8 mouse cellular contexts compared by ENCODE assay signal in genomic region chr4:128450974-128451373, GRCm38 (mm10).
DNase-seq lines count a peak whose midpoint lies in the region; ATAC-seq and TF ChIP-seq lines count a peak whose summit lies in the region.

No protein-coding gene starts in this region.

- 48% methylated on average over 8 of the region's 8 CpGs for WGBS in embryonic facial prominence, embryonic 11.5 days
- WGBS in intestine, postnatal 0 days = 17% methylated on average over 8 of the region's 8 CpGs
- 68% methylated on average over 8 of the region's 8 CpGs for WGBS in midbrain, embryonic 11.5 days

- no peak overlapping the region for H3K27ac ChIP-seq in embryonic facial prominence, embryonic 11.5 days (replicated peaks; ENCODE audit: low read depth, low read length)
- H3K27ac ChIP-seq in intestine, postnatal 0 days (ENCODE audit: low read depth, low read length) = no peak overlapping the region
- no peak overlapping the region for H3K27ac ChIP-seq in midbrain, embryonic 11.5 days (ENCODE audit: low read depth, low read length)

- H3K9ac ChIP-seq in embryonic facial prominence, embryonic 11.5 days (replicated peaks; ENCODE audit: low read length) = no peak overlapping the region
- no peak overlapping the region for H3K9ac ChIP-seq in intestine, postnatal 0 days (ENCODE audit: low read depth, low read length)
- H3K9ac ChIP-seq in midbrain, embryonic 11.5 days (ENCODE audit: low read length) = no peak overlapping the region

- no peaks in the 10 kb centered on the region for H3K36me3 ChIP-seq in embryonic facial prominence, embryonic 11.5 days (replicated peaks; ENCODE audit: control insufficient read depth, insufficient read depth, low read depth, low read length)
- H3K36me3 ChIP-seq in intestine, postnatal 0 days (ENCODE audit: control insufficient read depth, insufficient read depth) = no peaks in the 10 kb centered on the region
- no peaks in the 10 kb centered on the region for H3K36me3 ChIP-seq in midbrain, embryonic 11.5 days (ENCODE audit: control insufficient read depth, insufficient read depth, low read length)

- H3K4me3 ChIP-seq in embryonic facial prominence, embryonic 11.5 days (ENCODE audit: low read depth, low read length) = no peak overlapping the region
- no peak overlapping the region for H3K4me3 ChIP-seq in intestine, postnatal 0 days (ENCODE audit: low read depth, low read length)
- no peak overlapping the region for H3K4me3 ChIP-seq in midbrain, embryonic 11.5 days (ENCODE audit: low read depth, low read length)

- DNase-seq in frontal cortex, postnatal 14 days (ENCODE audit: low spot score in 2 of 2) = peak; percentile 54 to 66
- DNase-seq in frontal cortex, postnatal 25 days (ENCODE audit: low spot score in 2 of 2) = no peak
- peak; percentile 74 for DNase-seq in Muller cell, postnatal 12 days (ENCODE audit: inconsistent ontology term)
- DNase-seq in embryonic facial prominence, embryonic 11.5 days (ENCODE audit: low spot score) = peak; percentile 48
- no peak for DNase-seq in midbrain, embryonic 11.5 days (ENCODE audit: low spot score, missing footprints)

- H3K4me1 ChIP-seq in embryonic facial prominence, embryonic 11.5 days (ENCODE audit: control insufficient read depth, insufficient read depth, low read length) = no peaks in the 10 kb centered on the region
- no peaks in the 10 kb centered on the region for H3K4me1 ChIP-seq in intestine, postnatal 0 days (replicated peaks; ENCODE audit: control insufficient read depth, insufficient read depth, low read length)
- H3K4me1 ChIP-seq in midbrain, embryonic 11.5 days (ENCODE audit: control insufficient read depth, insufficient read depth, low read length) = peaks cover 2% of the 10 kb centered on the region; the same call in 1 of the 2 replicates

- H3K9me3 ChIP-seq in embryonic facial prominence, embryonic 11.5 days (replicated peaks; ENCODE audit: control insufficient read depth, low read length) = no peaks in the 10 kb centered on the region
- H3K9me3 ChIP-seq in intestine, postnatal 0 days (ENCODE audit: control insufficient read depth) = no peaks in the 10 kb centered on the region
- H3K9me3 ChIP-seq in midbrain, embryonic 11.5 days (ENCODE audit: control insufficient read depth, low read length) = no peaks in the 10 kb centered on the region

- 0 out of 2 replicates have a peak, but pooled peaks have one; percentile 13 for TF ChIP-seq CTCF in intestine, postnatal 0 days (IDR thresholded peaks at IDR 0.05; ENCODE audit: low read depth)

- no peak overlapping the region for H3K4me2 ChIP-seq in embryonic facial prominence, embryonic 11.5 days (ENCODE audit: low read depth, low read length)
- no peak overlapping the region for H3K4me2 ChIP-seq in intestine, postnatal 0 days (replicated peaks; ENCODE audit: low read depth)
- no peak overlapping the region for H3K4me2 ChIP-seq in midbrain, embryonic 11.5 days

- no peak; the same call in 1 of the 2 replicates for ATAC-seq in embryonic facial prominence, embryonic 11.5 days (replicated peaks; ENCODE audit: insufficient number of reproducible peaks, low FRiP score, low TSS enrichment, low read depth)
- ATAC-seq in intestine, postnatal 0 days = no peak
- ATAC-seq in midbrain, embryonic 11.5 days (ENCODE audit: low FRiP score) = peak; percentile 73; the same call in 1 of the 2 replicates
- no peak for ATAC-seq in erythroid progenitor cell, adult 5-6 weeks (replicated peaks; ENCODE audit: low FRiP score, poor library complexity, severe bottlenecking)
- ATAC-seq in granulocyte monocyte progenitor cell, adult 5-6 weeks (replicated peaks; ENCODE audit: poor library complexity, severe bottlenecking) = no peak

- H3K27me3 ChIP-seq in embryonic facial prominence, embryonic 11.5 days (ENCODE audit: control insufficient read depth, insufficient read depth, low read length) = no peaks in the 10 kb centered on the region
- no peaks in the 10 kb centered on the region for H3K27me3 ChIP-seq in intestine, postnatal 0 days (replicated peaks; ENCODE audit: control insufficient read depth, insufficient read depth, low read length)
- H3K27me3 ChIP-seq in midbrain, embryonic 11.5 days (ENCODE audit: control insufficient read depth, insufficient read depth, low read length) = no peaks in the 10 kb centered on the region

Comparison
In these comparisons a context has a peak if more than half of its experiments do, and no peak if none do; other contexts are left out.
1. DNase-seq: peak in frontal cortex, postnatal 14 days (2 of 2), Muller cell, postnatal 12 days (single experiment) and embryonic facial prominence, embryonic 11.5 days (single experiment); none in frontal cortex, postnatal 25 days (0 of 2) and midbrain, embryonic 11.5 days (single experiment).